Mouse (Mus musculus): ENCODE measurements around the gene Zfp526.
A peak's percentile ranks its signal among the peaks of the same experiment; 100 is the strongest.

Gene Zfp526

GRCm38 (mm10) chr7:25209161-25209622, 12.0 kb upstream of the Zfp526 start:
- DNase-seq (ENCODE audit: low spot score), result no peak

GRCm38 (mm10) chr7:25210482-25210881, 10.7 kb upstream of the Zfp526 start:
- DNase-seq (ENCODE audit: low spot score), result no peak

- DNase-seq (ENCODE audit: low spot score), result no peak
Measured at GRCm38 (mm10) chr7:25213099-25213498, 8.1 kb upstream of the Zfp526 start.

GRCm38 (mm10) chr7:25214172-25214571, 7.1 kb upstream of the Zfp526 start:
- DNase-seq (ENCODE audit: low spot score), result no peak

- DNase-seq (ENCODE audit: low spot score), result no peak
Measured at GRCm38 (mm10) chr7:25217653-25218395, 3.4 kb upstream of the Zfp526 start.

- peak; percentile 69 for DNase-seq (ENCODE audit: low spot score)
Measured at GRCm38 (mm10) chr7:25218705-25219415, 2.4 kb upstream of the Zfp526 start.

- no peak for DNase-seq (ENCODE audit: low spot score)
Measured at GRCm38 (mm10) chr7:25219416-25219750, 1.8 kb upstream of the Zfp526 start.

GRCm38 (mm10) chr7:25219756-25220456, 1.3 kb upstream of the Zfp526 start:
- DNase-seq (ENCODE audit: low spot score), result peak; percentile 96

- peak; percentile 30 for DNase-seq (ENCODE audit: low spot score)
Measured at GRCm38 (mm10) chr7:25220457-25221101, 646 bp upstream of the Zfp526 start, which contains the start of gene Dedd2. Gene Dedd2, minus strand, starts transcription at chr7:25220615.

GRCm38 (mm10) chr7:25222275-25222967, 1.2 kb downstream of the Zfp526 start:
- DNase-seq (ENCODE audit: low spot score), result no peak

GRCm38 (mm10) chr7:25227523-25228300, 6.5 kb downstream of the Zfp526 start:
- DNase-seq (ENCODE audit: low spot score), result no peak

GRCm38 (mm10) chr7:25230690-25231285, 9.6 kb downstream of the Zfp526 start:
- no peak for DNase-seq (ENCODE audit: low spot score)

GRCm38 (mm10) chr7:25232101-25232648, 10.9 kb downstream of the Zfp526 start:
- no peak for DNase-seq (ENCODE audit: low spot score)

- no peak for DNase-seq (ENCODE audit: low spot score)
Measured at GRCm38 (mm10) chr7:25233061-25233460, 11.8 kb downstream of the Zfp526 start.

GRCm38 (mm10) chr7:25235526-25235925, 14.3 kb downstream of the Zfp526 start:
- no peak for DNase-seq (ENCODE audit: low spot score)

- DNase-seq (ENCODE audit: low spot score), result peak; percentile 96
Measured at GRCm38 (mm10) chr7:25237249-25238014, 16.2 kb downstream of the Zfp526 start, which contains the start of gene Gsk3a. Gene Gsk3a, minus strand, starts transcription at chr7:25237851.

GRCm38 (mm10) chr7:25238015-25238706, 16.9 kb downstream of the Zfp526 start:
- peak; percentile 95 for DNase-seq (ENCODE audit: low spot score)

GRCm38 (mm10) chr7:25238829-25239623, 17.8 kb downstream of the Zfp526 start:
- peak; percentile 92 for DNase-seq (ENCODE audit: low spot score)
